Comparison of ENCODE assay signal across 17 mouse cellular contexts in the genomic region with DNA sequence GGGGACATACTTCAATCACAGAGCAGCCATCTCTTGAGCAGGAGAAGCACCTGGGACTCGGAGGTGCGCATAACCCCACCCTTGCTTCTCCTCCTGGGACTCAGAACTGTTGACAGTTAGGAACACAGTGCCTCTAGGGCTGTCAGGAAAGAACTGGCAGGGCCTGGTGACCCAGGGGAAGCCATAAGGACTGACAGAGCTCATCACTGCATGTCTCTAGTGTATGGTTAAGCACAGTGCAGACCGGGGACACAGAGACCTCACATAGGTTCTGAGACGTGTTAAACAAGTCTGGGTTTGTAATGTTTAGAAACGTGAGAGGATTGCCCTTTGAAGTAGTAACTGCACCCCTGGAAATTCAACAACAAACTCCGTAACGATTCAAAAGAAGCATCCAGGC. TPM values are rescaled to one million over a fixed set of nuclear protein-coding genes. Genes with fewer than 3 reads are reported as not detected.
DNase-seq lines count a peak whose midpoint lies in the region; ATAC-seq and TF ChIP-seq lines count a peak whose summit lies in the region.
"Had no signal": no experiment of that assay in that cellular context is flagged by ENCODE, and none has a peak within 500 bp of the region (broad histone marks: within the 10 kb centered on the region; RNA-seq: fewer than 3 reads in every experiment).

No protein-coding gene starts in this region.

- no peaks in the 10 kb centered on the region for H3K27me3 ChIP-seq in heart, embryonic 13.5 days (replicated peaks)
- H3K27me3 ChIP-seq in heart, embryonic 11.5 days (ENCODE audit: control insufficient read depth, insufficient read depth, low read length), result no peaks in the 10 kb centered on the region
- no peaks in the 10 kb centered on the region for H3K27me3 ChIP-seq in liver, adult 2 months (ENCODE audit: control insufficient read depth, insufficient read depth, low read length)
- H3K27me3 ChIP-seq in small intestine, adult 2 months (ENCODE audit: control insufficient read depth, insufficient read depth, low read length), result no peaks in the 10 kb centered on the region
- H3K27me3 ChIP-seq: CH12.LX; forebrain, embryonic 15.5 days; midbrain, embryonic 12.5 days; neural tube, embryonic 13.5 days had no signal

- no peak overlapping the region for H3K27ac ChIP-seq in heart, embryonic 13.5 days (replicated peaks)
- no peak overlapping the region for H3K27ac ChIP-seq in heart, embryonic 11.5 days (ENCODE audit: low read depth, low read length)
- H3K27ac ChIP-seq in liver, adult 2 months (replicated peaks; ENCODE audit: insufficient read depth, low read depth, low read length), result 0 out of 2 replicates have a peak overlapping the region, but pooled peaks have one; percentile 26
- peak overlapping the region; percentile 86 for H3K27ac ChIP-seq in brown adipose tissue, adult 24 weeks (replicated peaks; ENCODE audit: low read depth, low read length)
- H3K27ac ChIP-seq in small intestine, adult 2 months (ENCODE audit: insufficient read depth, low read depth, low read length), result peak overlapping the region; percentile 13; the same call in 1 of the 2 replicates
- H3K27ac ChIP-seq: forebrain, embryonic 15.5 days; hindbrain, embryonic 10.5 days; hindbrain, postnatal 0 days; macrophage; midbrain, embryonic 12.5 days; neural tube, embryonic 13.5 days had no signal

- ATAC-seq in heart, embryonic 13.5 days (ENCODE audit: extremely low read depth, insufficient number of reproducible peaks, low FRiP score, low TSS enrichment), result no peak
- ATAC-seq in heart, embryonic 11.5 days (replicated peaks; ENCODE audit: insufficient number of reproducible peaks, low FRiP score, low TSS enrichment), result no peak

- TF ChIP-seq POLR2A in liver, adult 2 months (IDR thresholded peaks at IDR 0.05; ENCODE audit: extremely low read depth, insufficient read depth, low read length), result no peak
- no peak for TF ChIP-seq POLR2A in small intestine, adult 2 months (IDR thresholded peaks at IDR 0.05; ENCODE audit: low read depth, low read length)

- H3K9ac ChIP-seq in heart, embryonic 13.5 days, result peak overlapping the region; percentile 56; the same call in 1 of the 2 replicates
- no peak overlapping the region for H3K9ac ChIP-seq in heart, embryonic 11.5 days (ENCODE audit: low read depth, low read length)
- no peak overlapping the region for H3K9ac ChIP-seq in liver, adult 2 months (ENCODE audit: low read depth, low read length)
- H3K9ac ChIP-seq: forebrain, embryonic 15.5 days; midbrain, embryonic 12.5 days; neural tube, embryonic 13.5 days had no signal

- DNase-seq in liver, adult 2 months (ENCODE audit: extremely low read depth, low read depth, low spot score), result no peak
- no peak for DNase-seq in liver
- DNase-seq in urinary bladder, postnatal 14 days (ENCODE audit: low spot score), result no peak
- DNase-seq in yolk sac, embryonic 10.5 days (ENCODE audit: low spot score), result no peak
- DNase-seq: spleen, adult 18-20 months; thymus, adult 18-20 months had no signal

- H3K9me3 ChIP-seq in heart, embryonic 13.5 days, result no peaks in the 10 kb centered on the region
- no peaks in the 10 kb centered on the region for H3K9me3 ChIP-seq in heart, embryonic 11.5 days (replicated peaks; ENCODE audit: control insufficient read depth, low read length)
- H3K9me3 ChIP-seq: forebrain, embryonic 15.5 days; hindbrain, embryonic 10.5 days; midbrain, embryonic 12.5 days; neural tube, embryonic 13.5 days had no signal

- WGBS in heart, embryonic 13.5 days, result 47% methylated on average over 7 of the region's 7 CpGs
- 50% methylated on average over 7 of the region's 7 CpGs for WGBS in heart, embryonic 11.5 days (ENCODE audit: insufficient replicate concordance)
- 53% methylated on average over 7 of the region's 7 CpGs for WGBS in liver, adult 2 months
- 27% methylated on average over 7 of the region's 7 CpGs for WGBS in small intestine, adult 2 months

- peaks cover 42% of the 10 kb centered on the region for H3K79me2 ChIP-seq in liver, adult 2 months (ENCODE audit: control insufficient read depth, insufficient read depth, low read length)

- H3K4me2 ChIP-seq in heart, embryonic 13.5 days, result no peak overlapping the region
- no peak overlapping the region for H3K4me2 ChIP-seq in heart, embryonic 11.5 days
- H3K4me2 ChIP-seq: forebrain, embryonic 15.5 days; midbrain, embryonic 12.5 days; neural tube, embryonic 13.5 days had no signal

- H3K36me3 ChIP-seq in heart, embryonic 13.5 days, result no peaks in the 10 kb centered on the region
- H3K36me3 ChIP-seq in heart, embryonic 11.5 days (ENCODE audit: control insufficient read depth, insufficient read depth, low read length), result no peaks in the 10 kb centered on the region
- H3K36me3 ChIP-seq in liver, adult 2 months (ENCODE audit: control insufficient read depth, insufficient read depth, low read length), result no peaks in the 10 kb centered on the region
- no peaks in the 10 kb centered on the region for H3K36me3 ChIP-seq in small intestine, adult 2 months (ENCODE audit: control insufficient read depth, insufficient read depth, low read length)
- H3K36me3 ChIP-seq: forebrain, embryonic 15.5 days; midbrain, embryonic 12.5 days; neural tube, embryonic 13.5 days had no signal

- H3K4me1 ChIP-seq in heart, embryonic 13.5 days, result peaks cover 61% of the 10 kb centered on the region
- peaks cover 27% of the 10 kb centered on the region for H3K4me1 ChIP-seq in heart, embryonic 11.5 days (ENCODE audit: control insufficient read depth, insufficient read depth, low read length)
- H3K4me1 ChIP-seq in liver, adult 2 months (ENCODE audit: control insufficient read depth, insufficient read depth, low read length), result peaks cover 28% of the 10 kb centered on the region
- H3K4me1 ChIP-seq in brown adipose tissue, adult 24 weeks (ENCODE audit: control insufficient read depth, insufficient read depth, insufficient read length, low read length), result peaks cover 38% of the 10 kb centered on the region
- H3K4me1 ChIP-seq in small intestine, adult 2 months (ENCODE audit: control insufficient read depth, insufficient read depth, insufficient read length, low read length), result peaks cover 31% of the 10 kb centered on the region

- H3K4me3 ChIP-seq in heart, embryonic 13.5 days, result no peak overlapping the region
- H3K4me3 ChIP-seq in heart, embryonic 11.5 days (ENCODE audit: low read depth, low read length), result no peak overlapping the region
- no peak overlapping the region for H3K4me3 ChIP-seq in liver, adult 2 months (ENCODE audit: insufficient read depth, low read depth, low read length)
- H3K4me3 ChIP-seq in brown adipose tissue, adult 24 weeks (ENCODE audit: insufficient read depth, low read depth, low read length), result no peak overlapping the region
- H3K4me3 ChIP-seq in small intestine, adult 2 months (ENCODE audit: low read depth, low read length), result no peak overlapping the region
- H3K4me3 ChIP-seq: forebrain, embryonic 15.5 days; hindbrain, embryonic 10.5 days; midbrain, embryonic 12.5 days; neural tube, embryonic 13.5 days had no signal

- TF ChIP-seq CTCF in liver, adult 2 months (IDR thresholded peaks at IDR 0.05; ENCODE audit: low read depth, low read length), result no peak
- no peak for TF ChIP-seq CTCF in small intestine, adult 2 months (IDR thresholded peaks at IDR 0.05; ENCODE audit: extremely low read depth, insufficient read length, insufficient replicate concordance, low read depth, low read length)

RNA-seq across cellular contexts. Expression of gene Cmtm4, which starts 8.1 kb away (rescaled TPM):
- 1.2 and 1.6 TPM in 2 replicates for polyA plus RNA-seq in heart, embryonic 13.5 days (2015; fragmentation: Nextera tagmentation; extraction: Ambion mirVana)
- 1.9 and 2.2 TPM in 2 replicates for polyA plus RNA-seq in heart, embryonic 11.5 days (2014; fragmentation: Nextera tagmentation; extraction: Ambion mirVana)
- total RNA-seq in liver, adult 2 months (2014; rRNA removed), result 9.8 and 15.2 TPM in 2 replicates
- 10.0 and 12.7 TPM in 2 replicates for polyA plus RNA-seq in liver, adult 2 months (2012; rRNA removed)
- 21.5 and 32.4 TPM in 2 replicates for polyA plus RNA-seq in brown adipose tissue, adult 24 weeks (2012; ENCODE audit: insufficient read depth, insufficient read length, missing spikeins)
- 13.0 and 25.6 TPM in 2 replicates for polyA plus RNA-seq in small intestine, adult 2 months (2012; rRNA removed)

RNA-seq across cellular contexts. Expression of gene Cmtm3, which starts 48.3 kb away (rescaled TPM):
- 95.9 and 100 TPM in 2 replicates for polyA plus RNA-seq in heart, embryonic 13.5 days (2015; fragmentation: Nextera tagmentation; extraction: Ambion mirVana)
- 106 and 112 TPM in 2 replicates for polyA plus RNA-seq in heart, embryonic 11.5 days (2014; fragmentation: Nextera tagmentation; extraction: Ambion mirVana)
- total RNA-seq in liver, adult 2 months (2014; rRNA removed), result 6.3 and 8.1 TPM in 2 replicates
- polyA plus RNA-seq in liver, adult 2 months (2012; rRNA removed), result 12.1 and 24.6 TPM in 2 replicates
- polyA plus RNA-seq in brown adipose tissue, adult 24 weeks (2012; ENCODE audit: insufficient read depth, insufficient read length, missing spikeins), result 12.1 and 15.1 TPM in 2 replicates
- polyA plus RNA-seq in small intestine, adult 2 months (2012; rRNA removed), result 21.3 and 23.8 TPM in 2 replicates

RNA-seq across cellular contexts. Expression of gene Dync1li2, which starts 55.3 kb away (rescaled TPM):
- polyA plus RNA-seq in heart, embryonic 13.5 days (2015; fragmentation: Nextera tagmentation; extraction: Ambion mirVana), result 45.0 and 51.1 TPM in 2 replicates
- 43.0 and 52.9 TPM in 2 replicates for polyA plus RNA-seq in heart, embryonic 11.5 days (2014; fragmentation: Nextera tagmentation; extraction: Ambion mirVana)
- total RNA-seq in liver, adult 2 months (2014; rRNA removed), result 13.8 and 15.4 TPM in 2 replicates
- polyA plus RNA-seq in liver, adult 2 months (2012; rRNA removed), result 5.7 and 6.3 TPM in 2 replicates
- 29.1 and 29.3 TPM in 2 replicates for polyA plus RNA-seq in brown adipose tissue, adult 24 weeks (2012; ENCODE audit: insufficient read depth, insufficient read length, missing spikeins)
- polyA plus RNA-seq in small intestine, adult 2 months (2012; rRNA removed), result 3.9 and 4.4 TPM in 2 replicates

Comparison
In these comparisons a context has a peak if more than half of its experiments do, and no peak if none do; other contexts are left out.
1. H3K27ac ChIP-seq: peak in liver, adult 2 months (single experiment), brown adipose tissue, adult 24 weeks (single experiment) and small intestine, adult 2 months (single experiment); none in heart, embryonic 13.5 days (single experiment) and heart, embryonic 11.5 days (single experiment).